Mouse (Mus musculus) yolk sac, embryonic 10.5 days (tissue): Measurements from ENCODE around the gene Banp.

Experiments
- DNase-seq: peaks from one replicate; pipeline ENCODE4 v3.0.0-alpha.2; 2017; ENCODE audit warnings: low spot score

Banp gene

GRCm38 (mm10) chr8:121980792-121981519 lies 31.4 kb downstream of the Banp start:
- DNase-seq: peak; percentile 49

DNA sequence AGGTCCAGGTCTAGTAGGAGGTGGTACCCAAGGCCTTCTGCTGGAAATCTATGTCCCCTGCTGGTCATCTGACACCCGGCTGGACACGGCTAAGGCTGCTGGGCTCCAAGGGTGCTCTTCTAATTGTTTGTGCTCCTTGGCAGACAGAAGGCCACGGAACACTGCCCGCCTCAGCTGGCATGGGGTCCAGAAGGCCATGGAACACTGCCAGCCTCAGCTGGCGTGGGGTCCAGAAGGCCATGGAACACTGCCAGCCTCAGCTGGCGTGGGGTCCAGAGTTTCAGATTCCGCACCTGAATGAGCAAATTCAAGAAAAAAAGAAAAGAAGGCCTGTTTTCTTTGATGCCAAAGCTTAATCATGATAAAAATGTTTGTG lies 32.0 kb downstream of the Banp start:
- no peak for DNase-seq

- no peak for DNase-seq
Measured at GRCm38 (mm10) chr8:121985673-121986072, 36.1 kb downstream of the Banp start.

GRCm38 (mm10) chr8:121987892-121988291 lies 38.3 kb downstream of the Banp start:
- no peak for DNase-seq

GRCm38 (mm10) chr8:121990506-121991255 lies 41.1 kb downstream of the Banp start:
- no peak for DNase-seq

GRCm38 (mm10) chr8:121991611-121992010 lies 42.1 kb downstream of the Banp start:
- no peak for DNase-seq

GRCm38 (mm10) chr8:121992911-121993310 lies 43.4 kb downstream of the Banp start:
- no peak for DNase-seq

DNA sequence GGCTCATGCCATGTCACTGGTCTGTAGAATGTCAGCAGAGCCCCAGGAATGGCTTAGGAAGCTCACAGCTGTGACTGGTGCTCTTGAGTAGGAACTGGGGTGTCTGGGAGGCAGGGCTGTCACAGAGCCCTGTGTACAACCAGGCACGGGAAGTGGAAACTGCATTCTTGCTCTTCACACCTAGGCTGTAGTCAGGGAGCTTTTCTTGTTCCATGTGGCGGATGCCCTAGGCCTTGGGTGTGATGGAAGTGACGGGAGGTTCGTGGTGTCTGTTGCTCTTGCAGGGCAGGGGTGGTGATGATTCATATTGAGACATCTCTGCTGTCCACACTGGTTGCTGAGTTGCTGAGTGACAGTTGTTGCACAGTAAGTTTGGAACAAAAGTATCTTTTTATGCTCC lies 45.6 kb downstream of the Banp start:
- no peak for DNase-seq

DNA sequence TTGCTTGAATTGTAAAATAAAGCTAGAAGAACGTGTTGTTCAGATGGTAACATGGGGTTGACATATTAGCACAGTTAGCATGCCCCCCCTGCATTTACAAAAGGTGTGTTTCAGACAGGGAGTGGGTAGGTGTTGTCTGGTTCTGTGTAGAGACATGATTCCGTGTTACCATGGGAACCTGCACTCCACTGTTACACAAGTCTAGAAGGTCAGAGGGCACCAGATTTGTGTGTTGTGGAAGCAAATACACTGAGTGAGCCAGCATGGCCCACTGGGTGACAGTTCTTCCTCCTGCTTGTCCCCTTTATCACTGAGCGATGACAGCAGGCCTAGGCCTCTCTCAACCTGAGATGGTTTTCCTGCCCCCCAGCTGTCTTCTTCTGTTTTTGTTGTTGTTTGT lies 46.3 kb downstream of the Banp start:
- DNase-seq: no peak

- DNase-seq: no peak
Measured at GRCm38 (mm10) chr8:121998631-121999030, 49.1 kb downstream of the Banp start.

- no peak for DNase-seq
Measured at GRCm38 (mm10) chr8:121999211-121999610, 49.7 kb downstream of the Banp start.

GRCm38 (mm10) chr8:122001339-122002115 lies 52.0 kb downstream of the Banp start:
- no peak for DNase-seq

- DNase-seq: no peak
Measured at GRCm38 (mm10) chr8:122003646-122004045, 54.1 kb downstream of the Banp start.

GRCm38 (mm10) chr8:122004131-122004530 lies 54.6 kb downstream of the Banp start:
- no peak for DNase-seq

DNA sequence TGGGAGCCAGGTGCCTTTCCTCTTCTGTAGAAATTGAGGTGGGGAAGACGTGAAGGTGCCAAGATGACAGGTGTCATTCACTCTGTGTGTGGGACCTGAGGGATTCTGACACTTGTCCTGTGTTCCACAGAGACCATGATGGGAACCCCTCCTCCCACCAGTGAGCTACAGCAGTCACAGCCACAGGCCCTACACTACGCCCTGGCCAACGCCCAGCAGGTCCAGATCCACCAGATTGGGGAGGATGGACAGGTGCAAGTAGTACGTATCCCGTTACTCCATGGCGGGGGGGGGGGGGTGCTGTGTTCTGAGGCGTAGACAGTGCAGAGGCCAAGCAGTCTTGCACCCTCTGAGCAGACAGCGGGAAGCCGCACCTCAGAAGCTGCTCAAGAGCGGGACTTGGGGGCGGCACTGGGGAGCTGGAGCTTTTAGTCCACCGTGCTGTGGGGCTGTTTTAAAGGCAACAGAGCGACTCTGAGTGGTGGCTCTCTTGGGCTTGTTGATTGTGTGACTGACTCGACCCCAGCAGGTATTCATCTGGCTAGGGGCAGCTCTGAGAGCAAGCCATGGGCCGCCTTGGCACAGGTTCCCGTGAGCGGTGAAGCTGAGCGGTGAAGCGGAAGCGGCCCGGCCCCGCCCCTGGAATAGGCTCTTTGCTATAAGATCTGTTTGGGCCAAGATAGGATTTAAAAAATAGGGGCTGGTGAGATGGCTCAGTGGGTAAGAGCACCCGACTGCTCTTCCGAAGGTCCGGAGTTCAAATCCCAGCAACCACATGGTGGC lies 56.1 kb downstream of the Banp start:
- no peak for DNase-seq

DNA sequence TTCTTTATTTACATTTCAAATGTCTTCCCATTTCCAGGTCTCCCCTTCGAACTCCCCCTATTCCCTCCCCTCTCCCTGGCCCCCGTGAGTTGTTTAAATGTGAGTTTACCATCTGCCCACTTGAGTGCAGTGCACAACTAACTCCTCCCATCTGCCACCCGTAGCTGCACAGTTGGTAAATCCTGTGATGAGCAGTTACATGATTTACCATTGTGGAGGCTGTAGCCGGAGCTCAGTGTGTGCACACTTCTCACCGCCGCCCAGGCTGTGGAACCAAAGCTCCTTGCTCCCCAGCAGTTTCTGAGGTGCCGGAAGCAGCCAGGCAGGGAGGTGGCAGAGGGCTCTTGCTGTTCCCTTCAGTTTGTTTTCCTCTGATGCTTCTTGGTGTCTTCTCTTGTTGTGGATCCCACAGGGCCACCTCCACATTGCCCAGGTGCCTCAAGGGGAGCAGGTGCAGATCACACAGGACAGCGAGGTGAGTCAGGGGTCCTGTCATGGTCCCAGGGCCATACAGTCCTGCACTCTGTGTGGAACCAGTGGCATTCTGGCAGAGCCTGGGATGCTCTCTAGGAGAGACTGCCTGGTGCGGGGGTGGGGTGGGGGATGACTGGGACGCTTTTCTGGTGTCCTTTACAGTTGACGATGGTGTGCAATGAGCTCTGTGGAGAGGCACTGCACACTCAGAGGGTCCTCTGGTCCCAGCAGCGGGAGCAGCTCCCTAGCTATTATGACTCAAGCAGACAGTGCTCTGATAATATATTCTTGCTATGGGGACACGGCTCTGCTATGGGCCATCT lies 57.3 kb downstream of the Banp start:
- no peak for DNase-seq

DNA sequence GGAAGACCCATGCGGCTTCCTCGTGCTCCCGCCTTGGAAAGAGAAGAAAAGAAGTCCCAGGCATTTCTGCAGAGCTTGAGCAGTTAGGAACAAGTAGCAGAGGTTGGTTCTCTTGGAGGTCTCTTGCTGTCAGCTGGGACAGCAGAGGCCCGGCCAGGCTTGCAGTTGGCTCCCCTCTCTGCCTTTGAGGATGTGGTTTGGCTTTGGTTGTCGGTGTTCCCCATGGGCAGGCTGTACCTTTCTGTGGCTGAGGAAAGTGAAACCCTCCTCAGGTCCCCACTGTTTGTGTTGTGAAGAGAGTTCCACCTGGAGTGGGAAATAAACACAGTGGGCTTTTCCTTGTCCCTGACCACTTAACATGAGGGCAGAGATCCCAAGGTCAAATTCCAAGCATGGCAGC lies 58.8 kb downstream of the Banp start:
- no peak for DNase-seq

GRCm38 (mm10) chr8:122010638-122011037 lies 61.1 kb downstream of the Banp start:
- no peak for DNase-seq

DNA sequence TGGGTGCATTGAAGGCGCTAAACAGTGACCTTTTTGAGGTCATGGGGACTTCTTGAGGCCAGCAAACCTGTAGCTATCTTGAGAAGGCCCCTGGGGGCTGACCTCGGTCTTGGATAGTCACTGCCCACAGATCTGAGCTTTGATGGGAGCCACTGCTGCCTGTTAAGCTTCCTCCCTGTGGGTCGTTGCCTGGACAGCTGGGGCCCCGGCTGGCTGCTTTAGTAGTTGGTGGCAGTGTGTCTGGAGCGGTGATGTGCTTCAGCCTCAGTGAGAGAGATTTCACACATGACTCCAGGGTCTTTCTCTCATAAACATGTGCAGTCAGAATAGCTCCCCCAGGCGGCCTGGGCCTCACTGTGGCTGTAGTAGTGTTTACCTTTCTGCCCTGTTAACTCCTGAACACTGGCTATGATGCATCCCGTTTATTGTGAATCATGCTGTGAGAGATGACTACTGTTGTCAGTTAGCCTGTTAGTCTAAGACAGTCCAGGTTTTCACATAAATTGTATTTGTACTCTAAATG lies 61.6 kb downstream of the Banp start:
- DNase-seq: no peak

- no peak for DNase-seq
Measured at GRCm38 (mm10) chr8:122014606-122015005, 65.1 kb downstream of the Banp start.
